Mouse (Mus musculus): ENCODE results near the gene Slc44a3.

DNA sequence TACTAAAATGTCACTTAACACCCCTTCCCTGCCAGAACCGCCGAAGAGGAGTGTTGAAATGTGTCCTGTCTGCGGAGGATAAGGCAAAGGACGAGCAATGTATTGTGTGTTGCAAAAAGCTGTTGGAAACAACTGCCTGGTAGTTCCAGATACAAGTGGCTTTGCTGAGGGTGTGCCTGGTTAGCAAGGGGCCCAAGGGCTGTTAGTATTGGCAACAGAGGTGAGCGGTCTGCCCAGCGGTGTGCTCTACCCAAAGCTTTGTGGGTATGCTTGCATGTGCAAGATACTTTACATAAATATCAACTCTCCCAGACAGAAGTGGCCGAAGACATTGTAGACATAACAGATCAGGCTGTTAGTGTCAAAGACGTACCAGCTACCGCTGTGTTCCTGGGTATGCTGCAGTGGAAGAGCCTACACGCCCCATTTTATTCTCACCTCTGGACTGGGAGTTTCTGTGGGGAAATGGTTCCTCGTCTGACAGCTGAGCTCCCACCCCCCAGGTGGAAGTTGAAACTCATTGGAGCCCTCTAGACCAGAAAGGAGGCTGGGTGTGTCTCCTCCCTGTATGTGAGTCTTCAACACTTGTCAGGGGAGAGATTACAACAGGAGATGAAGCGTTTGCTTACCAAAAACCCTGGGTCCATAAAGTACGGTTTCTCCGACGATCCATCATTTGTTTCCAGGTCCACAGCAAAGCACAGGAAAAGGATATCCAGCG lies 71.6 kb downstream of the Slc44a3 start:
- no peak for TF ChIP-seq MYOD1 (IDR thresholded peaks at IDR 0.05; ENCODE audit: control insufficient read depth, insufficient read length, low read depth)
- no peak for TF ChIP-seq USF1 (IDR thresholded peaks at IDR 0.05; ENCODE audit: low read depth)
- TF ChIP-seq CTCF (IDR thresholded peaks at IDR 0.05; ENCODE audit: control insufficient read depth, insufficient read depth, insufficient read length): no peak
